Mouse (Mus musculus) lung, postnatal 4 days (tissue): ENCODE measurements at regions not wholly inside any gene's neighbourhood (a gene's known extent, or its start where the extent isn't known, plus 50 kb on each side); places are given as distances from the start of the nearest gene placed in this dataset.
A peak's percentile ranks its signal among the peaks of the same experiment; 100 is the strongest.
"Not testable (repeated sequence)": the region's sequence is repeated elsewhere in the genome, so short reads cannot be mapped to it uniquely, and the experiment has no call there.

Source experiments
- DNase-seq, 2 experiments: peaks; one replicate each; pipeline ENCODE4 v3.0.0; 2021

DNA sequence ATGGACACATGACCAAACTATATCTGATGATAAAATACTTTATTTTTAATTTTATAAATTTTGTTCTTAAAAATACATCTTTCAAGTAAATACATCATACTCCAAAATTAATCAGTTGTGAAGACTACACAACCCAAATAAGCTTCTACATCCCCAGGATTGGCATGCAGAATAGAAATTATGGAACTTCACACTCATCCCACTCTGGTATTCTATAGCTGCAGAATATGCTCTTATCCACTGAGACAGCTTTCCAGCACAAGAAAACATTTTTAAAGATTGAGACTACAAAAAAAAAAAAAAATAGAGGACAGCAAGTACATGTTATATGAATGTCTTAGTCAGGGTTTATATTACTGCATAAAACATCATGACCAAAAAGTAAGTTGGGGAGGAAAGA is 94.4 kb downstream of the Gm11232 start:
- DNase-seq = no peak

DNA sequence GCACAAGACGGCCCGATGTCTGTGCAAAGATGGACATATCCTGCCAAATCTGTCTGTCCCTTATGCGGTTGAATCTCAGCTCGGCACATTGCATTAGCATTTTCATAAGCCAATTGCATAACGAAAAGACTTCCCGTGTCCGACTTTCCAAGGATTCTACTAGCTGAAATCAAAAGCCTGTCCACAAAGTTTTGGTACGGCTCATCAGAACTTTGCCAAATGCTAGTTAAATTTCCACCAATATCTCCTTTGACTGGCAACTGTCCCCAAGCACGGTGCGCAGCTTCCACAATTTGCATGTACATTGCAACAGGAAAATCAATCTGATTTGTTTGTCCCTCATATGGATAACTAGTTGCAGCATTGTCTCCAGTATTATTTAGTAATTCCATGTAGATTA is 117.2 kb downstream of the Gm11232 start:
- no peak for DNase-seq

DNA sequence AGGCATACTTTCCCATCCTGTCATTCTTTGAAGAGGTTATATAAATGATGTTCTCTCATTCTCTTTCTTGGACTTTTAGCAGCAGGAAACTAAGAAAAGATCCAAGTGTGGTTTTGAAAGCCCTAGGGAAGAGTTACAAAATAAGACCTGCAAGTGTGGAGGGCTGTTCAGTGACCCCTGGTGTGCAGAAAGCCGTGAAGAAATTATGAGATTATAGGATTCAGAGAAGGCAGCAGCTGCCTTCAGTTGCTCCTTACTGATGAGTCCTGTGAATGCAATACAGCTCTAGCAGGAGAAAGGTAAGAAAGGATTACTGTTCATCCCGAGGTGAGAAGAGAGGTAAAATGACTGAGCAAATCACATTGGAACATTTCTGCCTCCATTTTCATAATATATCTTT is 130.7 kb downstream of the Gm11232 start:
- no peak for DNase-seq

DNA sequence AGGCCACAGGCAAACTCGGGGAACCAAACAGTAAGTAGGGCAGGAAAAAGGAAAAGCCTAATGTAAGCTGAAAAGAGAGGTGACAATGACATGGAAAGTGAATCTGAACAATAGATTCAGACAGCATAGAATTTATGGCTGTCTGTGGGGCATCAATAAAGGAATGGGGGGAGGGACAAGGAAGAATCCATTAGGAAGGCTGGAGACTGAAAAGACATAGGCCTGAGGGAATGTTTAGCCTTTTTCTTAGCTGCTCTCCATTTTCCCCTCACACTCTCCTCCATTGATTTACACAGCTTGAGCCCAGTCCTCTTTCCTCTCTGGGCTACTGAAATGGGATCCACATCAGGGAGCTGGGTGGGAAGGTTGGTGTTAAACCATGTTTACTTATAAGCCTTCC is 131.1 kb downstream of the Gm11232 start:
- DNase-seq = no peak

DNA sequence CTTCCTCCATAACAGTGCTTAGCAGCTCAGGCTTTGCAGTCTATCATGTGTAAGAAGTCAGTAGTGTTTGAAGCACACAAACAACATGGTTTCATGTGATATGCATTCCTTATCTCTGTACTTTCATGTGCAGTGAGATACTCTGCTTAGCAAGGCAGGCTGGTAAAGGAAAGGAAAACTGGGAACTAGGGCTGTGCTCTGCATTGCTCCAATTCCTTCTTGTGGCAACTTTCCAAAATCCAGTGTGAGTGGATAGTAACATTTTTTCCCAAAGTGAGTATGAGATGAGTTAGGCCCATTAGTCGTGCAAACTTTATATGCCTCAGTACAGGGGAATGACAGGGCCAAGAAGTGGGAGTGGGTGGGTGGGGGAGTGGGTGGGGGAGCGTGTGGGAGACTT is 133.0 kb downstream of the Gm11232 start:
- no peak for DNase-seq

DNA sequence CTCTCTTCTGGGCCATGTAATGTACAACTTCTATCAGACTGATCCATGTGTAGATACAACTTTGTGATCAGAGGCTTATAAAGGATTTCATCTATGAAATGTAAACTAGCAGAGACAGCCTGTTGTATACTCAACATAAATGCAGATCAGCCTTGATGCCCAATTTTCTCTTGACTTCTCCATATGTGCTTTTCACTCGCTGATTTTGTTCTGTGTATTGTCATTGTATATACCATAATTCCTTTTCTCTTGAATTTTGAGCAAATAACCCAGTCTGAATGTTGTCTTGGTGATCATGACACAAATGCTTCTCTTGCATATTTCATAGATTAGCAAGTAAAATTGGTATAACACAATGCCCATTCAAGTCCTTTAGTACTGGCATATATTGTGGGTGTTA is 144.0 kb downstream of the Gm11232 start:
- no peak for DNase-seq

- no peak for DNase-seq
Observed at GRCm38 (mm10) chr4:71585880-71586279, 171.9 kb downstream of the Gm11232 start.

GRCm38 (mm10) chr4:71560656-71561055 is 197.1 kb downstream of the Gm11232 start:
- DNase-seq = no peak

- no peak for DNase-seq
Observed at GRCm38 (mm10) chr4:71539200-71539599, 218.6 kb downstream of the Gm11232 start.

DNA sequence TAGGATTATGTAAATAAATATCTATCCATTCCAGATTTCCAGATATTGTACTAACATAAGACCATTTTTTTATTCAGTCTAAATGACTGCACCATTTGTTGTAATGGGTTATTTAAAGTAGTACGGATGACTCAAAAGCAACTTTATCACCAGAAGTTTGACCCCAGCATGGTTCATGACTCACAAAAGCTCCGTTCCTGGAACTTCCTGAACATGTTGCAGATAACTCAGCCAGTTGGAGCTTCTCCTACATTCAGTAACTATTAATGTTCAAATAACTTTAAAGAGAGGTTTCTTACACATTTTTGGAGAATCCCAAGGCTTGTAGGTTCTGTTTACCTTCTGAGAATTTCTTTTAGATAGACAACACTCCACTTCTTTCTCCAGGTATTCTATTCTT is 219.8 kb downstream of the Gm11232 start:
- DNase-seq = no peak

DNA sequence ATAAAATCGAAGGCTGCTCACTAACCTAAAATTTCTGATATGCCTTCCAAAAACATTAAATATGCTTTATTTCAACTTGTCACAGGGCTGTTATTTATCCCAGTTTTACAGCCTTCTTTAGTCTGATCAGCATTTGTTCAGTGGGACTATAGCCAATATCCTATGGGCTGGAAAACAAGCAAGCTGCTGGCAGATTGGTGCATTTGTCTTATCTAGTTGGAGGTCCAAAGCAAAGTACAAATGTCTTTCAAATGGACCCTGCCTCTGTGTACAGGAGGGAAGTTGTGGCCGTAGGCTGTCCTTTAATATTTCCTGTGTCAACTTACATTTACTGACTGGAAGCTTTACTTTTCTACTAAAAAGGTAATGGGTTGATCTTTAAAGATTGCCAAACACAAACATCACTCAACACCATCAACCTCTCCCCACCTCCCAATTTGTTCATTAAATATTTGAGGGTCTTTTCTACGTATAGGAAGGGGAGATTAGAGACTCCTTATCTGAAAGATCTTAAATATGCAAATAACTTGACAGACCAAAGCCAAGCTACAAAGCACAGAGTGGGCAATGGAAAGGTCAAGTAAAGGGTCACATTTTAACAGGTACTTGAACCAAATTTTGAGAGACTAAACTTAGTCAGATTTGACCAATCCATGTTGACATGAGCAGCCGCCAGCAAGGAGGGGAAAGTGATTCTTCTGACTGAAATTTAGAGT is 233.4 kb downstream of the Gm11232 start:
- no peak for DNase-seq

GRCm38 (mm10) chr4:71520751-71521150 is 237.0 kb downstream of the Gm11232 start:
- no peak for DNase-seq

DNA sequence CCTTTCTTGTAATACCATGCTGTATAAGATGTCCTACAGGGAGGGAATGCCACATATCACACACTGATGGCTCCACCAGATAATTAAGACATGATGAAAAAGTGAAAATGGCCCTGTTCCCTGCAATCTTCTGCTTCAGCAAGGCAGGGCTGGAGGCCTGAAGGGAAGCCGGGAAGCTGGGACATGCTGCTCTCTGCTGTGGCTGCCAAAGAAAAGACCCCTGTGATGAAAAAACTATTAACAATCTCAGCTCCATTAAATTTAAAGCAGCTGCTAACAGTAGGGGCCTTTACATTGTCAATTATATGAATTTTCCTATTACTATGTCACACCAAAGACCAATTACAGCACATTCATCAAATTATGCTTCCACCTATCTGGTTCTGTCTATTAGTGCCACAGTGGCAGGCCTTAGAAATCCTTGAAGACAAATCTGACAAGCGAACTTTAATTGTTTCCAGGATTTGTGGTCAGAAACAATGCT is 239.8 kb downstream of the Gm11232 start:
- no peak for DNase-seq

DNA sequence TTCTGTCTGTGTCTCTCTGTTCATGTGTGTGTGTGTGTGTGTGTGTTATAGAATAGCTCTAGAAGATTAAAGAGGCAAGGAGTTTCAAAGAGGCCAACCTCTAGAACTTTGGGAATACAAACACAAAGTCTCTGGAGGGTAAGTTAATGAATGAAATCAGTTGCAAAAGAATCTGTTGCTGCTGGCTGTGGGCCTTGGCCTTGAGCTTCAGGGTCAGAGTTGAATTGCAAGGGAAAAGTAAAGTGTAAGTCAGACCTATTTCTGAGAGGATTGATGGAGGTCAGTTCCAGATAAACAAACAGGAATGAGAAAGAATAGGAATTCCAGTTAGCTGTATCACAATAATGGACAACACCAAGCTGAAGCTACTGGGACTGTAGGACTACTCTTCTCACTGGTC is 250.9 kb downstream of the Gm11232 start:
- no peak for DNase-seq

GRCm38 (mm10) chr4:71489788-71490187 is 268.0 kb downstream of the Gm11232 start:
- DNase-seq = no peak

GRCm38 (mm10) chr4:71488663-71489161 is 269.1 kb downstream of the Gm11232 start:
- peak; percentile 6 to 20 for DNase-seq

- no peak for DNase-seq
Observed at GRCm38 (mm10) chr4:71488059-71488458, 269.7 kb downstream of the Gm11232 start.

DNA sequence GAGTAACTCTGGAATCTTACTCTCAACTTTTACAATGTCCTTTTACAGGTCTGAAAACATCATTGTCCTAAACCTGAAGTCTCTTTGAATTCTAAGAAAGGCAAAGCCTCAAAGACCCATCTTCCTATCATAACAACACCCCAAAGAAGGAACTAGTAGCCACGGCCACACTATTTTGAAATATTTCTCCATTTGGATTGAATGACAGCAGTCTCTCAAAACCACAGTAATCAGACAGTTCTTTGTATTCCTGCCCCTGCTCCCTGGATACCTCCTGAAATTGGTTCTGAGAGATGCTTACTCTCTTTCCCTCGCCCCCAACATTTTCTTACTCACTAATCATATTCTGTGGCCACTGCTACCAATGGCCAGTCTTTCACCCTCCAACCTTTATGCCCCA is 276.8 kb downstream of the Gm11232 start:
- DNase-seq = no peak

DNA sequence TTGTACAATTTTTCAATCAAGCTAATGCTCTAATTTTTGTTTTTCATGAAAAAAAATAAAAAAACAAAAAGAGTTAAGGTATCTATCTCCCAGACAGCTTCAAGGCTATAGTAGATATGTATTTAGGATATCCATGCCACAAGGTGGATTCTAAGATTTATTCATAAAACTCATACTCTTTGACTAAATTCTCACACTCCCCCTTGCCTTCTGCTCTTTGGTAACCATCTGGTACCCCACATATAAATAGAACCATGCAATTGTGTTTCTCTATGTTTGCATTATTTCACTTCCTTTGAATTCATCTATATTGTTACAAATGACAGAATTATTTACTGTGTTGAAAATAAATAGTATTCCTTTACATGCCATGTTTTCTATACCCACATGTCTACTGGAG is 287.2 kb downstream of the Gm11232 start:
- no peak for DNase-seq

DNA sequence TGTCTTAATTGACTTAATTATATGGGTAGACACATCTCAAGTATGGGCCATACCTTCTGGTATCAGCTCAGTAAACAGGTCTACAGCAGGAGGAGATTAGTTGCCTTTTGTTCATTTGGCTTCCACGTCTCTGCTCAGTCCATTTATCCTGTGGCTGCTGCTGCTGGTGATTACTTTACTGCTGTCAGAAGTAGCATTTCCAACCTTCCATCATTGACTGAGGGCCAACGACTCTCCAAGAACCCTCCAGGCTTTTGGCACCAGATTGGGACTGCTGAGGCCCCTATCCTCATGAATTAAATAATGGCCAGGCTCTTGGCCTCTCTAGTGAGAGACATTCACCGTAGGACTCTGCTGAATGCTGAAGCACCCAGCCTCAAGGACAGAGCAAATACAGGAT is 303.0 kb downstream of the Gm11232 start:
- DNase-seq = no peak

GRCm38 (mm10) chr4:71453499-71453898 is 304.3 kb downstream of the Gm11232 start:
- DNase-seq = no peak

DNA sequence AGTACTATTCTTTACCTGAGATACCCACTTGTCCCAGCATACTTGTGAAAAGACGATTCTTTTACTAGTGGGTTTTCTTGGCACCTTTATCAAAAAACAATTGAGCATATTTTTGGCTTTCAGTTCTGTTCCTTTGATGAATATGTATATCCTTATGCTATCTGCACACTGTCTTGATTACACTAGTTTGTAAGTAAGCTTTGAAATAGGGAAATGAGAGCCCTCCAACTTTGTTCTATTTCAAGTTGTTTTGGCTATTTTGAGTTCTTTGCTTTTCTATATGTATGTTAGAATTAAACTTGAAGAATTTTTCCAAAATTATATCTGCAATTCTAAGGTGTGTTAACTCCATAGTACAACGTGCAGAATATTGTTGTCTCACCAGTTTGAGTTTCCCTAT is 311.3 kb downstream of the Gm11232 start:
- DNase-seq = no peak

DNA sequence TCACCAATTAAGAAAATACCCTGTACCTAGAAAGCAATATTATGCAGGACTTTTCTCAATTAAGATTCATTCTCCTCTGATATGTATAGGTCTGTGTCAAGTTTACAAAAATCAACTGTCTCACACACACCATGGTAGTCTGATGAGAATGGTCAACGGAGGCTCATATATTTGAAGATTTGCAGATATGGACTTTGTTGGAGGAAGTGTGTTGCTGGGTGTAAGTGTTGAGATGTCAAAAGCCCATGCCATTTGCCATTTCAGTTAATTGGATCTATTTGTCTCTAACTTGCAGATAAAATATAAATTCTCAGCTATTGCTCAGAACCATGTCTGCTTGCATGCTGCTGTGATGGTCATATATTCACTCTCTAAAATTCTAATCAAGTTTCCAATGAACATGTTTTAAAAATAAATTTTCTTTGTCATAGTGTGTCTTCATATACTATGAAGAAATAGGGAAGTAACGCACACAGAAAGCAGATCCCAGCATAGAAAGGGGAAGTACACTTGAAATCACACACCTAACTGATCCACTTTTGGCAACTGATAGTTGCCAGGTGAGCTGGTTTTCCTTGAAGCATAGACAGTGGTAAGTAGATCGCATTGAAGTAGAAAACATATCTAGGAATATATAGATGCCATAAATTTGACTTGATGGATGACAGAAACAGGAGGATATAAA is 326.4 kb downstream of the Gm11232 start:
- DNase-seq = no peak

DNA sequence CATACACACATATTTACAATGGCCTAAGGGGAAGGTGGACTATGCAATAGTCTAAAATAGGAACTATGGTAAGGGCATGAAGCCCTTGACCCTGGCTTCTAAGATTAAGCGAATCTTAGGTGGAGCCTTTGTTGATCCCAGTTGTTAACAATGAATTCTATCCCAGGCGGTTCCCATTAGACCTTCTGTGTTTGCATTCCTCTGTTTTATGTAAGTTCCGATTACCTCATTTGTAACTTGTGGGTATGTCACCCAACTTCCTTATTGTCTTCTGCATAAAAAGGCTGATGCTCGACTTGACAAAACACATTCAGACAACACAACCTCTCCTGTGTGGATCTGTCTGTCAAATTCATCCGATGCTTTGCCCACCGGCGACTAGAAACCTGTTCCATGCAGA is 335.6 kb downstream of the Gm11232 start:
- DNase-seq = not testable (repeated sequence)
